Mouse (Mus musculus): ENCODE data around the gene Plekhm3.

Gene Plekhm3

DNA sequence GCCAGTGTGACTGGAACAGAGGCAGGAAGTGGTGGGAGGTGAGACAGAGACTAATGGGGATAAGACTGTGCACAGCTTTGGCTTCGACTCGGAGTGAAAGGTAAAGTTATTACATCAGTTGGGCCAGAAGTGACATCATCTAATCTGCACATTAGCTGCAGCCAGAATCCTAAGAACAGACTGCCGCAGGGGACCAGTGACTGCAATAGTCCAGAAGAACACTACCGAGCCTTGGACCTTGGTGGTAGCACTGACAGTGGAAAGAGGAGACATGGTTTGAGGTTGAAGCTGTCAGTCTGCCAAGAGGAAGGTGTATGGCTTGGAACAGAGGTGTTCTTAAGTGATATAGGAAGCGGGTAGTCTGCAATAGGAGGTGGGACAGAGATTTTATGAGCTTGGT, 80.9 kb downstream of the Plekhm3 start:
- no peak for DNase-seq (ENCODE audit: low spot score)

DNA sequence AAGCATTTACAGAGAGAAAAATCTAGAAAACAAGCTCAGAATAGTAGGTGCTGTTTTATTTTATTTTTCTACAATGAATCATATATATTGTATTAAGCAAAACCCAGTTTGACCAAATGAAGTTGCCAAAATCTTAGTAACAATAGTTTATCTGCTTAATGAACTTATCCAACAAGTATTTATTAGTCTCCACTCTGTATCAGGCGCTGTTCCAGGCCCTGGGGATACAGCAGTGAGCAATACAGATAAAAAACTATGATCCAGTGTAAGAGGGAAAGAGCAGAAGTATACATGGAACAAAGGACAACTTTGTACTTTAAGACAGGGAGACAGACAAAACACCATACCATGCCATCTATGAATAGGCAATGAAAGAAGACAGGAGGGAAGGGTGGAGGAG, 81.5 kb downstream of the Plekhm3 start:
- no peak for DNase-seq (ENCODE audit: low spot score)

DNA sequence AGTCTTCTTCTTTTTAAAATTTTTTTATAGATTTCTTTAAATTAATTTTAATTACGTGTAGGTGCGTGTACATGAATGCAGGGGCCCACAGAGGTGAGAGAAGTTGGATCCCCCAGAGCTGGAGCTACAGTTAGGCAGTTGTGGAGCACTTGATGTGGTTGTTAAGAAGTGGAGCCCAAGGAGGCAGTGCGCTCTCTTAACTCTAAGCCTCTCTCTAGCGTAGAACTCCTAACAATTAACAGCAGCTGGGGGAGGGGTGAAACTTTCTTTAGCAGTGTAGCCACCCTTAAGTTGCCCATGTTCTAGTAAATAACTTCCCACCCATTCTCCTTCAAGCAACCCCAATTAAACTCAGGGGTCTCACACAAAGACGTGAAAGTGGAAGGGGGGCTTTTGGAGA, 84.7 kb downstream of the Plekhm3 start:
- DNase-seq (ENCODE audit: low spot score): no peak

DNA sequence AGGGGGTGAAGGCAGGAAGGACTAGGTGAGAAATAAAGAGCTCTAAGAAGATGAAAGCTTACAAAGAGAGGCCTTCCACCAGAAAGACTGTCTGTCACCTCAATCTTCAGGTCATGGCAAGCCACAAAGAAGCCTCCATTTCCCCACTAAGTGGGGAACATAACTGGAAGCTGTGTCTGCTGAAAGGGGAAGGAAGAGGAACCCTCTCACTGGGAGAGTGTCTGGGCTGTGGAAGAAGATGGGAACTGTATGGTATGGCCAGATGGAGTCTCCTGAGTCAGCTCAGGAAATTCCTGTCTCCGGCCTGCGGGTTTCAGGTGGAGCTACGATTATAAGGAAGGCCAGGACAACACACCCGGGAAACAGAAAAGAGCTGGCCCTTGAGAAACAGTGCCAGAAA, 88.9 kb downstream of the Plekhm3 start:
- no peak for DNase-seq (ENCODE audit: low spot score)

DNA sequence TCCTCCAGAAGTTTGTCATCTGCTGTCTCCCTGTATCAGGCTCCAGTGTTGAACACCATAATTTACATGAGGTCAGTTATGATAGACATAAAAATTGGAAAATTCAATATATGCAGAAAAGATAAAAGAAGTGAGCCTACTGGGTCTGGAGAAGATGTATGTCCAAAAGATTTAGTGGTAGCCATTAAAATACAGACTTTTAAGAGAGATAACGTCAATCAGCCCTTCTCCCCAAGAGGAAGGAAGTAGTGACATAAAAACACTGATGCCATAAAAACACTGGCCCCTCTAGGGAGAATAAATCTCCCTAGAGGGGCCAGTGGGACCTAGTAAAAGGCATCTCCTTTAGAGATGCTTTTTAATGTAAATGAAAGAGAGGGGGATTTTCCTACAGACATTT, 90.5 kb downstream of the Plekhm3 start:
- DNase-seq (ENCODE audit: low spot score): no peak

DNA sequence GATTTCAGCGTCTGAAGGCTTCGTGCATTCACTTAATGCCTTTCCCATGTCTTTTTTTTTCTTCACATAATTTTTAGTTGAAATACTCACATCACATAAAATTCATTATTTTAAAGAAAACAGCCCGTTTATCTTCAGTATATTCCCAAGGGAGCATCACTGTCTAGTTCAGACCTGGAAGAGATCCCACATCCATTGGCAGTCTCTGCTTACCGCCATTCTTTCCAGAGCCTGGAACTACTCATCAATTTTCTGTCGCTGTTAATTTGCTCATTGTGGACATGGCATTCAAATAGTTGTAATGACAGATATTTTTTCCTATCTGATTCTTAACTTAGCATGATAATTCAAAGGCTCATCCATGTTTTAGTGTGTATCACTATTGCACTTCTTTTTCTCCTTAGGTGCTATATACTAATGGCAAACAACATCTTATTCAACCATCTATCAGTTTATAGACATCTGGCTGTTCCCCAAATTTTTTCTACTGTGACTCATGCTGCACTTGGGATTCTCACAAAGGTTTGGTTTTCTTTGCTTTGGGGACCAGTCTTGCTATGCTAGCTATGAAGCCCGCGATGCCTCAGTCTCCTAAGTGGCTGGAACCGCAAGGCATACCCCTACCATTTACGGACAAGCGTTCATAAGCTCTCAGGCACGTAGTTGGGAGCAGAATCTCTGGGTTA, 96.2 kb downstream of the Plekhm3 start:
- DNase-seq (ENCODE audit: low spot score): no peak

DNA sequence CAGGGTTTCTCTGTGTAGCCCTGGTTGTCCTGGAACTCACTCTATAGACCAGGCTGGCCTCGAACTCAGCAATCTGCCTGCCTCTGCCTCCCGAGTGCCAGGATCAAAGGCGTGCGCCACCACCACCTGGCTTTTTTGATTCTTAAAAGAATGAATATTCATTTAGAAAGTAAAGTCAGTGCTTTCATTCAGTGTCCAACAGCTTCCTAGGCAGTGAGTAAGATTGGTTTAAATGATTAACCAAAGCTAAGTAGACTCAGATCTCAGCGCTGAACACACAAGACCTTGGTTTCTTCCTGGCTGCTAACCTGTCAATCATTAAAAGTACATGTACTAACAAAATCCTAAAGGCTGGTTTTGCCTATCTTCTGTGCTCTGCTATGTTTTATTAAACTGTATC, 96.8 kb downstream of the Plekhm3 start:
- no peak for DNase-seq (ENCODE audit: low spot score)

DNA sequence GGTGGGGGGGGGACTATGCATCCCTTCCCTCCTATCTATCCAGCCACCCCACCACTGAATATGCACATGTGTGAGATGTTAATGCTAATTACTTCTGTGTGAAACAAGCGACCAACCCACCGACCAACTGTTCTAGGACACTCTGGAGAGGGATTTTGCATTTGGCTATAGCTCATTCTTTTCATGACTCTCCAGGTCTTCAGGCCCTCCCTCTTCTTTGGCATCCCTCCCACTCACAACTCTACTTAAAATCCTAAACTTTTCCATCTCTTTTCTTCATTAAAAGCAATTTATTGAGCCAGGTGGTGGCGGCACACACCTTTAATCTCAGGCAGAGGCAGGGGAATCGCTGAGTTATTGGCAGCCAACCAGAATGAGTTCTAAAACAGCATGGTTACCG, 101.8 kb downstream of the Plekhm3 start:
- DNase-seq (ENCODE audit: low spot score): no peak

DNA sequence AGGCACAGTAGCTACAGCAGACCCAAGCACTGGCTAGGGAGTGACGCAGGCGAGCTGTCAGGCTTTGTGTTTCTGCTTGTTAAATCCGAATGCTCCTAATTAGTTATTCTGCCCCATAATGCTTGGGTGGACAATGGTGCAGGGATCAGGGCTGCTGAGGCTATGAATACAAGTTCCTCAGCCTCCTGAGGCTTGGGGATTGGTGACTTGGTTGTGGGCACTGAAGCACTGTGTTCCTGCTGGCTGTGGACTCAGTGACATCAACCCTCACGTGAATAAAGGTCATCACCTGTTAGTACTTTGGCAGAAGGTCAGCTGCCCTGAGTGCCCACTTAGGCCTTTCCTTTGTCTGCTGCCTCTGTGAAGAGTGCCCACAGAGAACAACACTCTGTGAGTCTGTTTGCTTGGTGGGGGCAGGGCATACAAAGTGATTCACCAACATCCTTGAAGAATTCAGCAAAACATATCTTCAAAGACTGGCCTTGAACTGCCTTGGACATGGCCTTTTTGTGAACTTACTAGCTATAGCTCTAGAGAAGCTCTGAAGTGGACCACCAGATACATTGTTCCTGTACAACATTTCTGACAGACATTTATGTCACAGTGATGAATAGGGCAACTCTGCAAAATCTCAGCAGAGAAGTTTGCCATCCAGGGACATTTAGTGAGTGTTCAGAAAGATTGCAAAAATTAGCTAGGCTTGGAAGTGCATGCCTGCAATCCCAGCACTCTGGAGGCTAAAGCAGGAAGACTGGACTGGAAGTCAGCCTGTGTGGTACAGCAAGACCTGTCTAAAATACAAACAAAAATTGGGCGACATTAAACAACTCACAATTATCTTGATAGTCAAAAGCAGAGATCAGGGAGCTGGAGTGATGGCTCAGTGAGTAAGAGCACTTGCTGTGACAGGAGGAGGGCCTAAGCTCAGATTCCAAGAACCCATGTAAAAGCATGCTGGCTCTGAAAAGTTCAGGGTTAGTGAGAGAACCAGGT, 102.6 kb downstream of the Plekhm3 start:
- no peak for DNase-seq (ENCODE audit: low spot score)

DNA sequence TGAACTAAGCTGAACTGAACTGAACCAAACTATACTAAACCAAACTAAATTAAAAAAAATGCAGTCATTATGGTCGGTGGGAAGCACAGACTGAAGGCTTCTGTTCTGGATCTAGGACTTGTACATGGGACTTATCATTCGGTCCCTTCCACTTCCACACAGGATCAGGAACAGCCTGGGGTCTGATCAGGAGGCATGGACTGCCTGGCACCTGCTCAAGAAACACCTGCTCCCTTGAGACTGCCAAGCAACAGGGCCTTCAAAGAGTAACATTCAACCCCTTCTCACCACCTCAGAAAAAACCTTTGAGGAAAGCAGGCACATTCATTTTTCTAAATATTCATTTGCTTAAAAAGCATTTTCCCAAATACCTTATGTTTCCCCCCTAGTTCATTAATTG, 103.4 kb downstream of the Plekhm3 start:
- no peak for DNase-seq (ENCODE audit: low spot score)

DNA sequence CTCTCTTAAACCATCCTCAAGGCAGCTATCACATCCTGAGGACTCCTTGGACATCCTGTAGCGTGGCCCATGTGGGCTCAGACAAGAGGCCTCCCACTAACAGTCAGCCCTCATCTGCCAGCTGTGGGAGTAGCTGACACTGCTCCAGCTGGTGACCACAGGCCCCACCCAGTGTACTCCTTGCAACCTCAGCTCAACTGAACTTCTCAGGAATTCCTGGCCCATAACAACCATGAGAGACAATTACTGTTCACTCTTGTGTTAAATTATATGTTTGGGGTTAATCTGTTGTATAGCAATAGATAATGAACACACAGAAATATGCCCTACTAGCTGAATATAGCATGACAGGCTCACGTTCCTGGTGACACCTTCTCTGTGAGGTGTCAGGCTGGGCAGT, 104.4 kb downstream of the Plekhm3 start:
- no peak for DNase-seq (ENCODE audit: low spot score)

DNA sequence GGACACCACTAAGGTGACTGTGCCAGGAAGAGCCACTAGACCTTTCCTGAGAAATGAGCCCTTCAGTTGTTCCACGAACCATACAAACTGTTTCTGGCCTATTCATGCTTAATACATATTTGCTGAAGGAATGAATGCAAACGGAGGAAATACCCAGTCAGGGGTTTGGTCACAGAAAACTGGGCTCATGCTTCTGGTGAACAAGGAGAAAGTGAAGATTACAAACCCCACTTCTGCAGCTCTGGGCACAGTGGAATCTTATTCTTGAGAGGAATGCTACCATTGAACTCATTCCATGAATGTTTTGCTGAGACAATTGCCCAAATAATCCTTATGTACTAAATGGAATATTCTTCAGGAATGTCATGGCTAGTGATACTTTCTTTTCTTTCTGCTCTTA, 106.3 kb downstream of the Plekhm3 start:
- no peak for DNase-seq (ENCODE audit: low spot score)

DNA sequence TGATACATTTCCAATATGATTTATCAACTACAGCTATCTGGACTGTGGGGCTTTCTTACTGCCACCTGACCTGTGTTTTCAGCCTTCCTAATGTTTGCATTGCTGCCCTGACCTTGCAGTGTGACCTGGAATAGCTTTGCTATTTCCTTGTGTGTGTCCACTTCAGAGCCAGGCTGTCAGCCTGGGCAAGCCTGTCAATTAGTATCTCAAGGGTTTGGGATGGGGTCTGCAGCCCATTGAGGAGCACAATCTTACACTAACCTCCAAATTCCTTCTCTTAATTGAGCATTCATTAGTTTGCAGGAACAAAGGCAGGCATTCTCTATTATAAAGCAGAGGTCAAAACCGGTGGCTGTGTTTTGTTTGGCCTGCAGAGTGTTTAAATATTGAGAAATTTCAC, 107.6 kb downstream of the Plekhm3 start:
- DNase-seq (ENCODE audit: low spot score): no peak

DNA sequence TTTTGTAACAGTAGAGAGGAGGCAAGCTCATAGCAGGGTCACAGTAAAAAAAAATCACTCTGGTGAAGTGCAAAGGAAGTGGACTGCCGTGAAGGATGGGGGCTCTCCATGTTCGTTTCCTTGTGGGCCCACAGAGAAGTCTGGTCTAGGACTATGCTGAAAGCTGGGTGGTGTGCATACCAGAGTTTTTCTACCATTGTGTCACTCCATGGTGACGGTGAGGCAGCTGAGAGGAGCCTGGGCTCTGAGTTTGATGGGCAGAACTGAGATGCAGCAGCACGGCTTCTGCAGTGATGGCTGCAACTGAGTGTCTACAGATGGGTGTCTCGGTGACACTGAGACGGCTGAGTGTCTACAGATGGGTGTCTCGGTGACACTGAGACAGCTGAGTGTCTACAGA, 108.5 kb downstream of the Plekhm3 start:
- DNase-seq (ENCODE audit: low spot score): no peak

DNA sequence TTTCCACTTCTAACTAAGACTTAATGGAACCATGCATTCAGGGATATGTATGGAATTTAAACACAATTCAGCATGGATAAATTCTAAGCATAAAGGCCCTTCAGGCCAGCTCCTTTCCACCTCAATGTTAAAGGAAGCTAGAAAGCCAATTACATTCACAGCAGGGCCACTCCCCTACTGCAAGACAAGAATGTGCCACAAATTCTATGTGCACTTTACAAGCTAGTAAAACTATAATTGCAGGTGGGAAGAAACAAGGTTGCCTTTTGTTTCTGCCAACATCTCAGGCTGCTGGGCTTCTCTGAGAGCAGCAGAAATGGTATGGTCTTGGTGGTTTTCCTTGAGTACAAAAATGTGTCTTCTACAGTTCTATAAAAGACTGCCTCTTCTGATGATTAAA, 109.1 kb downstream of the Plekhm3 start:
- DNase-seq (ENCODE audit: low spot score): no peak

DNA sequence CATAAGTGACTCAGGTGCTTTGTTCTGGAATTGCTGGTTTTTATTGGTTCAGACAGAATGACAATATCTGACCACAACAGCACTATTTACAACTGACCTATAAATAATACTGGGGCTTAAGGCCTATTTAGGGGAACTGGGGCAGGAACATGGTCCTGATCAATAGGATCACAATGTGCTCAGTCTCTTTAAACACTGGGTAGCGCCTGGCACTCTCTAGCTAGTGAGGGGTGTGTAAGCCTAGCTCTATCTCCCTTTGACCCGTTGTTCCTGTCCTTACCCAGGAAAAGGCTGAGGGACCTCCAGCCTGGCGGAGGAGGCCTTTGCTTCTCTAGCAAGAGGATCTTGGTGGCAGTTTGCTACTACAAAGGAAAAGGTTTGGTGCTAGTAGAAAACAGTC, 111.6 kb downstream of the Plekhm3 start:
- DNase-seq (ENCODE audit: low spot score): no peak

DNA sequence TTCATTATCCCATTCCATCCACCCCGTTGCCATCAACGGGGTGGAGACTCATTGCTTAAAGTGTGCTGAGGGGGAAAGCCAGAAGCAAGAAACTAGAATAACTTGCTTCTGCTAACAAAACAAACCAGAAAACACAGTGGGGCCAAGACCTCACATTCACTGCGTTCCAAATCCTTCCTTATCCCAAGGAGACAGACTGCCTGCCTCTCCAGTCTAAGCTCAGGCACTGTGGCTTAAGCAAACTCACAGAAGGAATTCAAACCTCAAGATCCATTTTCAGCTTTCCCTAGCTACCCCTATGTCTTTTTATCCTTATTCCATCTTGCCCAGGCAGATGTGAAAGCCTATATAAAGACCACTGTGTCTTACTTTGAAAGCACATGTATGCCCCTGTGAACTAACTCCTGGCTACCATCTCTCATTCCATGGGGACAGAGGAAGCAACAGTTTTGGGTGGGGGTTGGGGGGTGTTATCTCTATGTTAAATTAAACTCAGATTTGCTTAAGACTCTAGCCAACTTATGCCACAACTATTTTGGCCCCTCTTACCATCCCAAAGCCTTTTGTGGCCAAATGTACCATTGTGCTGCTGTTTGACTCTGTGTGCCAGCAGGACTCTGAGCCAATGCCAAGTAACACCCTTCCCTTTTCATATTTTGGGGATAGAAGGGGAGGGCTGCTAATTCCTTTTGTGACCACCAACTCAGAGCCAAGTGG, 112.6 kb downstream of the Plekhm3 start:
- no peak for DNase-seq (ENCODE audit: low spot score)

DNA sequence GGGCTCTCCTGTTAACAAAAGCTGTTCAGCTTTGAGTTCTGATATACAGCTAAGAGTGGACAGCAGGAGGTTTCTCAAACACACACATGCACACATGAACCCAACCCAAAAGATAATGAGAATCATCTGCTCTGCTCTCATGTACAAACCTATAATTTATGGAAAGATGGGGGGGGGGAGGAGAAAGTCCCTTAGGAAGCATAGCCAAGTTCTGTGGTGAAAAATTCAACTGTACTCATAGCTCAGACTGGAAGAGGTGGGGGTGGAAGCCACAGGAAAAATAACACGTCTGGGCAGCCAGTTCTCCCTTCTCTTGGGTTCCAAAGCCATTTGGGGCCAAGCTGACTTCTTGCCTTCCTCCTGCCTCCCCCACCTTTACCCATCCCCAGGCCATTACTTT, 115.7 kb downstream of the Plekhm3 start:
- no peak for DNase-seq (ENCODE audit: low spot score)

DNA sequence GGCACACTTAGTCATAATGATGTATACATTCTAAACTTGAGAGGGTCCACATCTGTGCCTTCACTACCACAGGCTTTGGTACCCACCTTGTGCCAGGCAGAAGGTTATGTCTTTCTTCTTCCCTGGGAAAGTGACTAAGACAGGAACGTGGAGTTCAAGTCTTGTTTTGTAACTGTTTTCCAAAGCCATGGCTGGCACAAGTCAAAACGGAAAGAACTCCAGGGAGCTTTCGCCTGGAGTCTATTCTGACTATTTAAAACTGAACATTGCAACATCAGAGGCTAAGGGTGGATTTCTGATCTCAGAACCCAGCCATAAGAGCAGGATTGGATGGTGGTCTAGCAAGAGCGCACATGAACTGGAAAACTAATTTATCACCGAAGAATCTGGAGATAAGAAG, 120.0 kb downstream of the Plekhm3 start:
- no peak for DNase-seq (ENCODE audit: low spot score)

DNA sequence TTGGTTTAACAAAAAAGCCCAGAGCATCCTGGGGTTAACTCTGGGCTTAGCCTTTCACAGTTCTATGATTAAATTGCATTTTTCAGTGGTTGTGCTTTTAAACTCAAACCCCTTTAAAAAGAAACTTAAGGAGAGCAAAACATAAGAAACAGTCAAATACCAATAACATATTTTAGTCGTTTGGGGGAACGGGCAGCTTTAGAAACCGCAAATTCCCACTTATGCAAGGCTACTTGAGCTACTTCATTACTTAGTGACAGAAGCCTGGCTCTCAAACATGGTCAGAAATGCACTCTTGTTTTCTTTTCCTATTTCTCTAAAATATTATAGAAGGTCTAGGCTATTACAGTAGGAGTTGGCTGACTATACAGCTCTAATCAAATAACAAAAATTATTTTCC, 120.5 kb downstream of the Plekhm3 start:
- no peak for DNase-seq (ENCODE audit: low spot score)

DNA sequence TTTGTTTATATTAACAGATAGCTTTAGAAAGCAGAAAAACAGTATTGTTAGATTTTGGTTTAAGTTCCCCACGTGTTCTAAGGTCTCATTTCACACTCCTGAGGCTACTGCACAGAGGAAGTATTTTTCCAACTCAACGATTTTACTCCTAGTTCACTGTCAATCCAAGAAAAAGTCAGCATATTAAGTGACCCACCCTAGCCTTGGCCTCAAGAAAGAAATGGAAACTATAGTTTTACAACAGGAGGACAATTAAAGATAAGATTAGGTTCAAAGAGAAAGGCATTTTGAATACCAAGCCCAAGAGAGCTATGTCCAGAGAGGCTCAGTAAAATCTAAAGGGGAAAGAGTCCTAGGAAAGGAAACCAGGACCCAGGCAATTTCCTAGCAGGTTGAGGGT, 125.1 kb downstream of the Plekhm3 start:
- DNase-seq (ENCODE audit: low spot score): no peak

DNA sequence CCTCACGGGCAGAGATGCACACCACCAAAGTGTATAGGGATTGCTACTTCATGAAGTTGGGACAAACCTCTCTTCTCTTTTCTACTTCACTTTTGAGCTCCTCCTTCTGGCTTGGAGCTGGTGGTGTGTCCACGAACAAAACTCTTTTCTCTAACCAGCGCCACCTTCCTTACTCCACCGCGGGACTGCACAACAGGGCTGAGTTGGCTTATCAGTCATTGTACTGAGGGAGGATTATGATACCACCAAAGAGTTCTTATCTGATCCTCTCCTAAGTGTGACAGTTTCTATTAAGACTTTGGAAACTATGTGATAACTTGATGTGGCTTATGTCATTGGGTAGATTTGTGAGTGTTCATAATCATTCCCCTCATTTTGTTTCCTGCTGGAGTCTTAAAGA, 129.2 kb downstream of the Plekhm3 start:
- no peak for DNase-seq (ENCODE audit: low spot score)
